ENCODE assay signal across 7 mouse cellular contexts in the genomic region with DNA sequence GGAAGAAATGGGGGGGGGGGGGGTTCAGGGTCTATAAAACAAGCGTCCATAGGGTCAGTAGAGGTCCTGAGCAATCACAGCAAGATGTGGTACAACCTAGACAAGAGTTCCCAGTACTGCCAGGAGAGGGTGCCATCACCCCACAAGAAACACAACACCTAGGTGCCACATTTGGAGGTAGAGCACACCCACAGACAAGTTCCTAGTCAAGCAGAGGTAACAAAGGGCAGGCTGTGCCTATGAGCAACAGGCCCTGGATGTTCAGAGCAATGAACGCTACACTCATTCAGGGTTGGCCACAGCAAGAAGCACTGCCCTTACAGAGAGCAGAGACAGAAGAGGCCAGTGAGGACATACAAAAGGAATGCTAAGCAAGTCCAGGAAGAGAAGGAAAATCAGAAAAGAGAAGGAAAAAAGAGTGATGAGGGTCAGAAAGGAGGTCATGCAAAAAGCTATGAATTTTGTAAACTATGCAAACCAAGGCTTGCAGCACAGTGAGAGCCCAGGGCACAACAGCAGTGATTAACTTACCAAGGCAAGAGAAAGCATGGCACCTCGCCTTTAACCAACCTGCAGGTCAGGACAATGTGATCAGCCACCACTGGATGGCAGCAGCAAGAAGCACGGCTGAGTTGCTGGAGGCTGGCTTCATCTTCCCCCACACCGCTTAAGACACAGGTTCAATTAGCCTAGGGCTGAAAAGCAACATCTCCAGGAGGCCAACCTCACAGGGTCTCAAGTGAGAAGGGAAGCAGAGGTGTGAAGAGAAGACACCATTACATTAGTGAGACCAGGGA. TPM values are rescaled to one million over a fixed set of nuclear protein-coding genes. Genes with fewer than 3 reads are reported as not detected.
DNase-seq lines count a peak whose midpoint lies in the region; ATAC-seq lines count a peak whose summit lies in the region.

No protein-coding gene starts in this region.

- no peaks in the 10 kb centered on the region for H3K9me3 ChIP-seq in intestine, embryonic 15.5 days
- no peaks in the 10 kb centered on the region for H3K9me3 ChIP-seq in midbrain, embryonic 12.5 days

- no peak overlapping the region for H3K9ac ChIP-seq in intestine, embryonic 15.5 days
- H3K9ac ChIP-seq in midbrain, embryonic 12.5 days (replicated peaks) = no peak overlapping the region

- ATAC-seq in common myeloid progenitor, adult 5-6 weeks (replicated peaks; ENCODE audit: low read depth, poor library complexity, severe bottlenecking) = peak; percentile 90
- ATAC-seq in intestine, embryonic 15.5 days = peak; percentile 85
- peak; percentile 67 for ATAC-seq in midbrain, embryonic 12.5 days (ENCODE audit: low FRiP score, low read depth)

- peak; percentile 84 for DNase-seq in adipocyte (ENCODE audit: low spot score)
- DNase-seq in gastrocnemius, postnatal 14 days = peak; percentile 66
- DNase-seq in left cerebral cortex, postnatal 14 days (ENCODE audit: low spot score in 2 of 2) = peak; percentile 65 to 73
- peak; percentile 59 for DNase-seq in skeletal muscle tissue, adult 2 months (ENCODE audit: low read depth, low spot score)

- no peak overlapping the region for H3K4me3 ChIP-seq in intestine, embryonic 15.5 days (replicated peaks)
- no peak overlapping the region for H3K4me3 ChIP-seq in midbrain, embryonic 12.5 days

- intact Hi-C loops in gastrocnemius, postnatal 14 days (cut with DNase I; ENCODE audit: low total_unique reads) = loop anchor here (2.0 to 5.0 kb wide), 2 partner anchors 50 to 134 kb away; no protein-coding TSS in a partner anchor
- intact Hi-C loops in left cerebral cortex, postnatal 14 days (cut with DNase I) = loop anchor here (2.0 to 5.0 kb wide), 3 partner anchors 55 to 134 kb away; no protein-coding TSS in a partner anchor

- no peak overlapping the region for H3K4me2 ChIP-seq in intestine, embryonic 15.5 days (replicated peaks)
- H3K4me2 ChIP-seq in midbrain, embryonic 12.5 days (replicated peaks) = no peak overlapping the region

- H3K27me3 ChIP-seq in intestine, embryonic 15.5 days (replicated peaks) = no peaks in the 10 kb centered on the region
- H3K27me3 ChIP-seq in midbrain, embryonic 12.5 days = no peaks in the 10 kb centered on the region

- no peaks in the 10 kb centered on the region for H3K4me1 ChIP-seq in intestine, embryonic 15.5 days (replicated peaks)
- H3K4me1 ChIP-seq in midbrain, embryonic 12.5 days = peaks cover 16% of the 10 kb centered on the region

- H3K27ac ChIP-seq in intestine, embryonic 15.5 days = no peak overlapping the region
- H3K27ac ChIP-seq in midbrain, embryonic 12.5 days (replicated peaks) = 0 out of 2 replicates have a peak overlapping the region, but pooled peaks have one; percentile 30

- 38% methylated on average over 5 of the region's 5 CpGs for WGBS in intestine, embryonic 15.5 days
- 42% methylated on average over 5 of the region's 5 CpGs for WGBS in midbrain, embryonic 12.5 days

- peaks cover 37% of the 10 kb centered on the region for H3K36me3 ChIP-seq in intestine, embryonic 15.5 days
- peaks cover 90% of the 10 kb centered on the region for H3K36me3 ChIP-seq in midbrain, embryonic 12.5 days

RNA-seq across cellular contexts. Expression of a gene that starts 59.4 kb away (rescaled TPM):
- total RNA-seq in common myeloid progenitor, adult 5-6 weeks (2017) = 19.9 and 21.7 TPM in 2 replicates
- 1 to 10 TPM; 7.6 to 7.7 TPM for total RNA-seq in gastrocnemius, postnatal 14 days (2021)
- polyA plus RNA-seq in intestine, embryonic 15.5 days (2015; fragmentation: Nextera tagmentation; extraction: Ambion mirVana) = 3.0 and 3.1 TPM in 2 replicates
- total RNA-seq in left cerebral cortex, postnatal 14 days (2021) = 10 to 100 TPM; 15.2 to 17.4 TPM
- polyA plus RNA-seq in midbrain, embryonic 12.5 days (2016; fragmentation: Nextera tagmentation; extraction: Ambion mirVana) = 5.0 and 5.1 TPM in 2 replicates
